In genomic region chr2:160864112-160864511, GRCm38 (mm10) we compare ENCODE assay signal across 19 mouse cellular contexts. TPM values are rescaled to one million over a fixed set of nuclear protein-coding genes. Genes with fewer than 3 reads are reported as not detected.
"Had no signal": no experiment of that assay in that cellular context is flagged by ENCODE, and none has a peak within 500 bp of the region (broad histone marks: within the 10 kb centered on the region; RNA-seq: fewer than 3 reads in every experiment).

No protein-coding gene starts in this region.

- H3K27ac ChIP-seq: kidney, embryonic 15.5 days; liver, embryonic 13.5 days; midbrain, embryonic 10.5 days; midbrain, embryonic 13.5 days had no signal

- H3K4me2 ChIP-seq: kidney, embryonic 15.5 days; liver, embryonic 13.5 days; midbrain, embryonic 13.5 days had no signal

- DNase-seq: kidney, adult 8-10 months; kidney, postnatal 10 days; kidney, postnatal 36 days; liver, embryonic 13.5 days; lung, adult 2 months; lung, postnatal 14 days; lung, postnatal 4 days; right cerebral cortex, adult 18-20 months; right cerebral cortex, postnatal 14 days; spleen, adult 18-20 months; thymus, adult 18-20 months; thymus, postnatal 36 days had no signal

- H3K9ac ChIP-seq: kidney, embryonic 15.5 days; liver, embryonic 13.5 days; midbrain, embryonic 13.5 days had no signal

- H3K27me3 ChIP-seq: kidney, embryonic 15.5 days; liver, embryonic 13.5 days; midbrain, embryonic 13.5 days had no signal

- ATAC-seq: intestine, postnatal 0 days; midbrain, embryonic 13.5 days; midbrain, embryonic 16.5 days had no signal

- H3K4me3 ChIP-seq: kidney, embryonic 15.5 days; liver, embryonic 13.5 days; megakaryocyte, embryonic 14.5 days; midbrain, embryonic 10.5 days; midbrain, embryonic 13.5 days had no signal

- H3K9me3 ChIP-seq: kidney, embryonic 15.5 days; liver, embryonic 13.5 days; megakaryocyte, embryonic 14.5 days; midbrain, embryonic 10.5 days; midbrain, embryonic 13.5 days had no signal

- H3K4me1 ChIP-seq: liver, embryonic 13.5 days; midbrain, embryonic 10.5 days had no signal

- H3K36me3 ChIP-seq: kidney, embryonic 15.5 days; liver, embryonic 13.5 days; midbrain, embryonic 10.5 days; midbrain, embryonic 13.5 days had no signal

RNA-seq across cellular contexts. Expression of gene Emilin3, which starts 48.0 kb away (rescaled TPM):
- total RNA-seq: liver, adult 2 months had no signal
- polyA plus RNA-seq: liver, adult 2 months had no signal
